Mouse (Mus musculus) CH12.LX (cell line): ENCODE results near the gene Gss. TPM values are rescaled to one million over a fixed set of nuclear protein-coding genes. Genes with fewer than 3 reads are reported as not detected.

ENCODE experiments used
- DNase-seq: peaks from one replicate; pipeline ENCODE4 v3.0.0-alpha.2; 2013; ENCODE audit errors: extremely low read depth
- H3K27ac ChIP-seq: 2 replicates; pipeline ENCODE4 v1.5.1; 2012; ENCODE audit warnings: low read depth, mild to moderate bottlenecking, control low read depth, moderate library complexity; ENCODE audit not compliant: insufficient read depth
- H3K27me3 ChIP-seq: replicated peaks from 2 replicates; pipeline ENCODE3; 2012; ENCODE audit warnings: inconsistent platforms
- H3K36me3 ChIP-seq, 2 experiments: replicated peaks in 1 of 2; 2 replicates each; pipeline versions ENCODE3 to v1.6.1; 2012; ENCODE audit warnings: inconsistent platforms in 1 of 2, low read length in 1 of 2, mild to moderate bottlenecking in 1 of 2, mixed read lengths in 1 of 2, moderate library complexity in 1 of 2; ENCODE audit not compliant: control insufficient read depth in 1 of 2, insufficient read depth in 1 of 2
- H3K4me1 ChIP-seq, 2 experiments: 2 replicates each; pipeline ENCODE4 v1.6.1; 2012; ENCODE audit warnings: inconsistent platforms in 1 of 2, moderate library complexity in 1 of 2; ENCODE audit not compliant: insufficient read depth in 2 of 2, control insufficient read depth in 1 of 2
- H3K4me2 ChIP-seq: 2 replicates; pipeline ENCODE4 v1.6.1; 2012; ENCODE audit warnings: low read depth, mild to moderate bottlenecking, control low read depth; ENCODE audit not compliant: poor library complexity, insufficient read depth, severe bottlenecking
- H3K4me3 ChIP-seq, 3 experiments: fragments of 150-350 bp in 1 of 3; sonication (generic) in 1 of 3; replicated peaks in 1 of 3; 2 replicates each; pipeline versions ENCODE3 to v1.5.1; 2011 to 2012; ENCODE audit warnings: low read depth in 2 of 3, low read length in 2 of 3, mild to moderate bottlenecking in 2 of 3, moderate library complexity in 2 of 3, control low read depth in 1 of 3, improper control_type of control experiment in 1 of 3, inconsistent platforms in 1 of 3, mixed read lengths in 1 of 3; ENCODE audit not compliant: poor library complexity in 1 of 3
- H3K79me2 ChIP-seq: replicated peaks from 2 replicates; pipeline ENCODE4 v1.6.1; 2012; ENCODE audit warnings: mild to moderate bottlenecking, moderate library complexity; ENCODE audit not compliant: control insufficient read depth, poor library complexity, insufficient read depth, severe bottlenecking; ENCODE audit errors: extremely low read depth
- H3K9ac ChIP-seq: 2 replicates; pipeline ENCODE4 v1.6.1; 2012; ENCODE audit warnings: low read depth, mild to moderate bottlenecking, control low read depth, moderate library complexity; ENCODE audit not compliant: insufficient read depth
- H3K9me3 ChIP-seq: replicated peaks from 2 replicates; pipeline ENCODE3; 2012; ENCODE audit warnings: low read length, inconsistent platforms, mixed read lengths
- BHLHE40 ChIP-seq: IDR thresholded peaks from 2 replicates; pipeline ENCODE4 v1.6.1; 2011; ENCODE audit warnings: mild to moderate bottlenecking, low read depth, low read length, improper control_type of control experiment
- CHD1 ChIP-seq: IDR thresholded peaks from 2 replicates; pipeline ENCODE4 v1.6.1; 2012; ENCODE audit warnings: low read depth, low read length, improper control_type of control experiment, inconsistent platforms
- CHD2 ChIP-seq: IDR thresholded peaks from 2 replicates; pipeline ENCODE4 v1.6.1; 2011; ENCODE audit warnings: low read length, improper control_type of control experiment
- CTCF ChIP-seq, 2 experiments: IDR thresholded peaks in 1 of 2; conservative IDR thresholded peaks in 1 of 2; 2 replicates each; pipeline ENCODE4 v1.5.1; 2011 to 2012; ENCODE audit warnings: low read depth in 2 of 2, low read length in 2 of 2, improper control_type of control experiment in 1 of 2, inconsistent platforms in 1 of 2, mild to moderate bottlenecking in 1 of 2, moderate library complexity in 1 of 2
- E2F4 ChIP-seq: IDR thresholded peaks from 2 replicates; pipeline ENCODE4 v1.6.1; 2011; ENCODE audit warnings: low read depth, low read length, improper control_type of control experiment; ENCODE audit not compliant: insufficient replicate concordance
- ELF1 ChIP-seq: IDR thresholded peaks from 2 replicates; pipeline ENCODE4 v1.6.1; 2014; ENCODE audit warnings: low read depth, mild to moderate bottlenecking, inconsistent platforms, low read length, improper control_type of control experiment
- EP300 ChIP-seq: IDR thresholded peaks from 2 replicates; pipeline ENCODE4 v1.6.1; 2011; ENCODE audit warnings: low read length, improper control_type of control experiment
- ETS1 ChIP-seq: conservative IDR thresholded peaks from 2 replicates; pipeline ENCODE4 v1.6.1; 2012; ENCODE audit warnings: low read depth, mild to moderate bottlenecking, inconsistent platforms, low read length, improper control_type of control experiment, moderate library complexity
- GABPA ChIP-seq: IDR thresholded peaks from 2 replicates; pipeline ENCODE4 v1.6.1; 2012; ENCODE audit warnings: low read depth, low read length, improper control_type of control experiment, inconsistent platforms; ENCODE audit not compliant: insufficient replicate concordance
- HCFC1 ChIP-seq: IDR thresholded peaks from 2 replicates; pipeline ENCODE4 v1.6.1; 2012; ENCODE audit warnings: low read depth, mild to moderate bottlenecking, inconsistent platforms, low read length, improper control_type of control experiment
- IRF4 ChIP-seq: IDR thresholded peaks from 2 replicates; pipeline ENCODE4 v1.6.1; 2014; ENCODE audit warnings: low read depth, mild to moderate bottlenecking, inconsistent platforms, low read length, improper control_type of control experiment
- JUN ChIP-seq: IDR thresholded peaks from 2 replicates; pipeline ENCODE4 v1.6.1; 2011; ENCODE audit warnings: low read depth, mild to moderate bottlenecking, low read length, improper control_type of control experiment, moderate library complexity; ENCODE audit not compliant: insufficient read depth
- JUND ChIP-seq: conservative IDR thresholded peaks from 2 replicates; pipeline ENCODE4 v1.6.1; 2011; ENCODE audit warnings: low read depth, low read length, improper control_type of control experiment
- KAT2A ChIP-seq: IDR thresholded peaks from 2 replicates; pipeline ENCODE4 v1.6.1; 2012; ENCODE audit warnings: low read length, improper control_type of control experiment, inconsistent platforms; ENCODE audit not compliant: insufficient replicate concordance
- MAFK ChIP-seq: IDR thresholded peaks from 2 replicates; pipeline ENCODE4 v1.6.1; 2011; ENCODE audit warnings: low read length, improper control_type of control experiment; ENCODE audit not compliant: insufficient replicate concordance
- MAZ ChIP-seq: IDR thresholded peaks from 2 replicates; pipeline ENCODE4 v1.6.1; 2012; ENCODE audit warnings: low read depth, mild to moderate bottlenecking, inconsistent platforms, low read length, improper control_type of control experiment, moderate library complexity
- MYC ChIP-seq: IDR thresholded peaks from 2 replicates; pipeline ENCODE4 v1.6.1; 2011; ENCODE audit warnings: low read depth, mild to moderate bottlenecking, improper control_type of control experiment, low read length
- NRF1 ChIP-seq: IDR thresholded peaks from 2 replicates; pipeline ENCODE4 v1.6.1; 2014; ENCODE audit warnings: low read depth, mild to moderate bottlenecking, inconsistent platforms, low read length, improper control_type of control experiment, moderate library complexity
- PAX5 ChIP-seq: IDR thresholded peaks from 2 replicates; pipeline ENCODE4 v1.6.1; 2012; ENCODE audit warnings: low read length, inconsistent platforms, mixed read lengths
- POLR2A ChIP-seq: IDR thresholded peaks from 2 replicates; pipeline ENCODE4 v1.6.1; 2011; ENCODE audit warnings: low read depth, mild to moderate bottlenecking, improper control_type of control experiment, low read length
- SIN3A ChIP-seq: IDR thresholded peaks from 2 replicates; pipeline ENCODE4 v1.6.1; 2012; ENCODE audit warnings: low read length, improper control_type of control experiment, inconsistent platforms
- SMC3 ChIP-seq: IDR thresholded peaks from 2 replicates; pipeline ENCODE4 v1.6.1; 2011; ENCODE audit warnings: low read depth, low read length, improper control_type of control experiment
- TBP ChIP-seq: conservative IDR thresholded peaks from 2 replicates; pipeline ENCODE4 v1.6.1; 2011; ENCODE audit warnings: low read depth, low read length, improper control_type of control experiment
- TCF12 ChIP-seq: IDR thresholded peaks from 2 replicates; pipeline ENCODE4 v1.6.1; 2014; ENCODE audit warnings: low read depth, mild to moderate bottlenecking, inconsistent platforms, low read length, improper control_type of control experiment
- UBTF ChIP-seq: IDR thresholded peaks from 2 replicates; pipeline ENCODE4 v1.6.1; 2012; ENCODE audit warnings: low read depth, mild to moderate bottlenecking, inconsistent platforms, low read length, improper control_type of control experiment, moderate library complexity
- USF1 ChIP-seq: IDR thresholded peaks from 2 replicates; pipeline ENCODE4 v1.6.1; 2014; ENCODE audit warnings: low read depth, mild to moderate bottlenecking, inconsistent platforms, low read length, improper control_type of control experiment
- USF2 ChIP-seq: conservative IDR thresholded peaks from 2 replicates; pipeline ENCODE4 v1.6.1; 2011; ENCODE audit warnings: low read depth, low read length, improper control_type of control experiment
- ZC3H11A ChIP-seq: IDR thresholded peaks from 2 replicates; pipeline ENCODE4 v1.6.1; 2012; ENCODE audit warnings: low read depth, mild to moderate bottlenecking, inconsistent platforms, low read length, improper control_type of control experiment
- ZKSCAN1 ChIP-seq: IDR thresholded peaks from 2 replicates; pipeline ENCODE4 v1.6.1; 2012; ENCODE audit warnings: low read depth, inconsistent platforms, low read length, improper control_type of control experiment, borderline replicate concordance
- ZMIZ1 ChIP-seq: IDR thresholded peaks from 2 replicates; pipeline ENCODE4 v1.6.1; 2012; ENCODE audit warnings: low read depth, mild to moderate bottlenecking, inconsistent platforms, low read length, improper control_type of control experiment
- dilution Hi-C: fragments of 300-500 bp; cut with MboI; formaldehyde crosslinking; loops from 2 replicates; pipeline ENCODE4 v1.14.3; 2020; ENCODE audit warnings: low sequenced_read_pairs; ENCODE audit not compliant: extremely low pct_unique_long_range_greater_than_20kb, extremely low pct_ligation_motif_present
- in situ Hi-C: fragments of 300-500 bp; cut with MboI; formaldehyde crosslinking; loops from 3 replicates; pipeline ENCODE4 v1.14.3; 2019; ENCODE audit warnings: low sequenced_read_pairs, low pct_ligation_motif_present, low pct_unique_long_range_greater_than_20kb, mixed read lengths
- polyA plus RNA-seq: library from polyadenylated mRNA; unstranded; fragments of >175 nt; gene quantifications from 2 replicates; pipeline ENCODE4 v1.2.1, GENCODE M21; 2012; ENCODE audit warnings: low read depth; ENCODE audit not compliant: insufficient read length
- total RNA-seq, 2 experiments: library from RNA; depleted of rRNA; stranded (reverse); fragments of 300-350 nt in 1 of 2; fragments of >200 nt in 1 of 2; gene quantifications; 2 replicates each; pipeline ENCODE4 v1.2.3; 2012 to 2014

The Gss gene
- total and polyA plus RNA-seq, 3 experiments = 17.3 to 21.9 (median 18.0) TPM

- TF ChIP-seq BHLHE40 (peak; percentile 63), MYC (no peak)
- H3K36me3 ChIP-seq = peaks cover 0 to 10% of the 10 kb centered on the region in 2 experiments
- dilution Hi-C loops (no loop called here), in situ Hi-C loops (loop anchor here (5.0 kb wide), 1 partner anchor 74 kb away; the partner anchor contains the start of genes Acss2 and Ggt7)
- DNase-seq = peak; percentile 6
- H3K9ac ChIP-seq = peak overlapping the region; percentile 78
- H3K27ac ChIP-seq = no peak overlapping the region
- peaks cover 25% of the 10 kb centered on the region for H3K27me3 ChIP-seq
- peak overlapping the region; percentile 82 for H3K4me2 ChIP-seq
- H3K4me3 ChIP-seq = peak overlapping the region; percentile 63 to 87 (median 74)
- H3K4me1 ChIP-seq = peaks cover 8 to 13% of the 10 kb centered on the region in 2 experiments
- no peaks in the 10 kb centered on the region for H3K79me2 ChIP-seq
- H3K9me3 ChIP-seq = no peaks in the 10 kb centered on the region
Observed at GRCm38 (mm10) chr2:155591676-155592075, 934 bp downstream of the Gss start.

GRCm38 (mm10) chr2:155590876-155591275 is 1.7 kb downstream of the Gss start:
- H3K4me1 ChIP-seq = peaks cover 8 to 13% of the 10 kb centered on the region in 2 experiments
- H3K4me2 ChIP-seq = no peak overlapping the region
- no peak overlapping the region for H3K9ac ChIP-seq

GRCm38 (mm10) chr2:155589521-155589920 is 3.1 kb downstream of the Gss start:
- Histone ChIP-seq H3K9ac (no peak overlapping the region), H3K27ac (no peak overlapping the region), H3K4me2 (no peak overlapping the region), H3K9me3 (no peaks in the 10 kb centered on the region), H3K79me2 (no peaks in the 10 kb centered on the region), H3K4me1 (peaks cover 8 to 13% of the 10 kb centered on the region in 2 experiments), H3K27me3 (peaks cover 5% of the 10 kb centered on the region), H3K4me3 (no peak overlapping the region), H3K36me3 (peaks cover 0 to 22% of the 10 kb centered on the region in 2 experiments)
- in situ Hi-C loops (loop anchor here (5.0 kb wide), 1 partner anchor 33 kb away; no protein-coding TSS in a partner anchor), dilution Hi-C loops (no loop called here)
- DNase-seq = no peak
- TF ChIP-seq ETS1 (no peak), UBTF (no peak), ZKSCAN1 (no peak), MYC (no peak), USF1 (no peak), ELF1 (no peak), SIN3A (no peak), JUND (no peak), CHD2 (no peak), POLR2A (no peak), USF2 (no peak), ZC3H11A (no peak), JUN (no peak), ZMIZ1 (no peak), PAX5 (no peak), MAFK (no peak), SMC3 (no peak), NRF1 (no peak), HCFC1 (no peak)

More at GRCm38 (mm10) chr2:155590876-155591275, 1.7 kb downstream of the Gss start:
- H3K79me2 ChIP-seq = no peaks in the 10 kb centered on the region
- dilution Hi-C loops (no loop called here), in situ Hi-C loops (loop anchor here (5.0 kb wide), 1 partner anchor 74 kb away; the partner anchor contains the start of genes Acss2 and Ggt7)
- H3K9me3 ChIP-seq = no peaks in the 10 kb centered on the region
- H3K27me3 ChIP-seq = peaks cover 18% of the 10 kb centered on the region
- no peak for TF ChIP-seq EP300
- TF ChIP-seq MAZ = no peak
- no peak for TF ChIP-seq CHD1
- no peak for TF ChIP-seq ZC3H11A
- TF ChIP-seq USF2 = no peak
- no peak for TF ChIP-seq KAT2A
- no peak for TF ChIP-seq ETS1
- no peak for TF ChIP-seq CTCF (conservative IDR thresholded peaks at IDR 0.05 in 1 of 2, IDR thresholded peaks at IDR 0.05 in 1 of 2; ENCODE audit: low read depth in 2 of 2, low read length in 2 of 2)
- no peak for TF ChIP-seq IRF4
- TF ChIP-seq TBP = no peak
- no peak for TF ChIP-seq E2F4
- TF ChIP-seq BHLHE40 = no peak
- no peak for TF ChIP-seq POLR2A
- no peak for TF ChIP-seq GABPA
- no peak for TF ChIP-seq SMC3
- TF ChIP-seq TCF12 = no peak
- TF ChIP-seq MAFK = no peak
- H3K4me3 ChIP-seq = no peak overlapping the region
- no peak for DNase-seq
- H3K36me3 ChIP-seq = peaks cover 0 to 14% of the 10 kb centered on the region in 2 experiments
- no peak overlapping the region for H3K27ac ChIP-seq
